Mouse (Mus musculus): ENCODE measurements around the gene Cbr4.

Gene Cbr4

DNA sequence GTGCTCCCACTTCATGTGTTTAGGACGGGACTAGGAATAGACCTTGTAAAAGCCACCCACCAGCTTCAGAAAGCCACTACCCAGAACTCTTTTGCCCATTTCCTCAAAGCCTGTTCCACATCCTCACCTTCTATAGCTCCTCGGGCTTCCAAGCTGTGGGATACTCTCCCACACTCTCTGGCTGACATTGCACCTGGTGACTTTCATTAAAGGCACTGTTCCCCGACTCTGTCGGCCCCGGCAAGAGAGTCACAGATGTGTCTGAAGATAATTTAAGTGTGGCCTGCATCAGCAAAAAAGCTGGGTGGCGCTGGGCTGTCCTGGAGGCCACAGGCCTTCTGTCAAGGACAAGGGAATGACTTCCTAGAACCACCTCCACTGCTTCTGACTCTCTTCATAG, 64.7 kb downstream of the Cbr4 start:
- DNase-seq: no peak

DNA sequence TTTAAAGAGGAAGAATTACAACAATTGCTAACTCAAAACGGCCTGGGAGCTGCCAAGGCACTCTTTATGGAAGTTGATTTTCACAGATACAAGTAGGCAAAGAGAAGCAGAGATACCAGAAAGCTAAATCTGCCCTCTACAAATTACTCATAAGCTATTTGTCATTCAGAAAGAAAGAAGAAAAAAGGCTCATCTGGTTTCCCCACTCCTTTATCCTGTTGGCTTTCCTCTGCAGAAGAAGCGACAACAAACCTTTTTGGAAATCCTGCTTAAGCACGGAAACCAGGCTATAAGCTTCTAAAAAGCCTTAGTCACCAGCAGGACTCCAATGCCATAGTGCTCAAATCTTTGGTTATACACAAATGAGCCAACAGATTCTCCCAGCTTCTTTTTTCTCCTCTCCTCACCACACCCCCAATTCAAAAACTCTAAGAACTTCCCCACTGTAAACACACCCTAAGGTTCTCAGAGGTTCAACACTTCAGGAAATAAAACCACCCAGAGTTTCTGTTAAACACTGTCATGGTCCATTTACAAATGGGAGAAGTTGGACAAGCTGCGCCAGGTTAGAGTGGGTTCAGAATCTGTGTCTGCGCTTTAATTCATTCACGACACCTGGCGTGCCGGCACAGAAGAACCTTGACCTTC, 65.3 kb downstream of the Cbr4 start:
- DNase-seq: no peak

DNA sequence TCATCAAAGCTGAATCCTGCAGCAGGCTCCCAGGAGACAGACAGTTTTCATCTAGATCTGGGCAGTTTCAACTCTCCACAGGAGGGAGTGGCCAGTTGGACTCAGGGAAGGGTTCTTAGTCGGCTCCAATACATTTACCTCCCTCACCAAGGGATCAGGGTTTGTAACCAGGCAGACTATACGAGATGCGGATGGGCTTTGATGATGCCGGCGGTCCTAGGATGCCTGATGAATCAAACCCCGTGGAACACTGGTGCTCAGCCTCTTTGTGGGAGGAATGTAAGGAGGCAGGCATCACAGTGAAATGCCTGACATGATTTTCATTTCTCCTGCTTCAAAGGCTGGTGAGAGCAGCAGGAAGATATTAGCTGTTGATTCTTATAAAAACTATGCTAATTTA, 67.8 kb downstream of the Cbr4 start:
- no peak for DNase-seq

DNA sequence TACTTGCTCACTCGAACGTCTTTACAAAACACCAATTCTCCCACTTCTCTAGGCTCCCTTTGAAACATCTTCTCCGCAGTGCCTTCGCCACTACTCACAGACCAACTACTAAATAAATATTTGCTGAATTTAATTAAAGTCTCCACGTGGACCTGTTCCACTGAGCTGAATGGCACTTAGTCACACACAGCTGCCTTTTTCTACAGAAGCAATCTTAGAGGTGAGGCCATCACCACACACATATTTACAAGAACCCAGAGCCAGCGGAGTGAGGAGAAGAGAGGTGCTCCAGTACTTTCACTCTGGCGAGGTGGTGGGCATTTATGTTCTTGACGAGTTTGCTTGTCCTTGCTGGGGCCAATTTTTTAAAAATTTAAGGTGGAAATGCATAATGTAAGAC, 68.7 kb downstream of the Cbr4 start:
- DNase-seq: no peak

Data from cerebellum, adult 8-10 months (tissue).